Mouse (Mus musculus) heart, postnatal 0 days (tissue): ENCODE measurements around the gene Bcat1. TPM values are rescaled to one million over a fixed set of nuclear protein-coding genes. Genes with fewer than 3 reads are reported as not detected.

Source experiments
- ATAC-seq: fragments of 200-750 bp; cut with Nextera tagmentation; 2 replicates; pipeline ENCODE4 v1.8.0; 2017; ENCODE audit warnings: low read depth, moderate number of reproducible peaks, moderate library complexity; ENCODE audit not compliant: insufficient read depth
- DNase-seq: peaks from one replicate; pipeline ENCODE4 v3.0.0-alpha.2; 2016; ENCODE audit warnings: low spot score
- H3K27ac ChIP-seq: fragments of 300-500 bp; sonication (generic); 2 replicates; pipeline ENCODE4 v1.5.1; 2014; ENCODE audit warnings: low read depth, mild to moderate bottlenecking
- H3K27me3 ChIP-seq: fragments of 300-500 bp; sonication (generic); 2 replicates; pipeline ENCODE4 v1.6.1; 2014; ENCODE audit warnings: low read length, mixed read lengths; ENCODE audit not compliant: control insufficient read depth, insufficient read depth
- H3K36me3 ChIP-seq: fragments of 300-500 bp; sonication (generic); replicated peaks from 2 replicates; pipeline ENCODE4 v1.6.1; 2014; ENCODE audit warnings: low read length, mixed read lengths; ENCODE audit not compliant: control insufficient read depth, insufficient read depth
- H3K4me1 ChIP-seq: fragments of 300-500 bp; sonication (generic); 2 replicates; pipeline ENCODE4 v1.6.1; 2014; ENCODE audit warnings: antibody characterized with exemption; ENCODE audit not compliant: control insufficient read depth, insufficient read depth
- H3K4me2 ChIP-seq: fragments of 300-500 bp; sonication (generic); 2 replicates; pipeline ENCODE4 v1.6.1; 2014; ENCODE audit warnings: low read depth, mild to moderate bottlenecking, low read length, moderate library complexity
- H3K4me3 ChIP-seq: fragments of 300-500 bp; sonication (generic); 2 replicates; pipeline ENCODE4 v1.5.1; 2014; ENCODE audit warnings: low read depth, low read length
- H3K9ac ChIP-seq: fragments of 300-500 bp; sonication (generic); replicated peaks from 2 replicates; pipeline ENCODE4 v1.6.1; 2014; ENCODE audit warnings: low read depth, low read length, mixed read lengths
- H3K9me3 ChIP-seq: fragments of 300-500 bp; sonication (generic); replicated peaks from 2 replicates; pipeline ENCODE4 v1.6.1; 2016; ENCODE audit warnings: low read length; ENCODE audit not compliant: control insufficient read depth
- CTCF ChIP-seq: IDR thresholded peaks from 2 replicates; pipeline ENCODE4 v1.5.1; 2016; ENCODE audit warnings: antibody characterized with exemption, control low read depth, low read depth
- EP300 ChIP-seq: IDR thresholded peaks from 2 replicates; pipeline ENCODE4 v1.6.1; 2016; ENCODE audit warnings: antibody characterized with exemption, low read depth
- WGBS: fragments of 180-500 bp; shearing (Covaris S2); extraction: QIAGEN DNeasy Blood & Tissue Kit; methylation state at CpG from one replicate; pipeline ENCODE4 v1.1.7; 2014; 5-methylcytosine and 5-hydroxymethylcytosine counted together
- polyA plus RNA-seq: library from polyadenylated mRNA; unstranded; fragments of >200 nt; fragmentation: Nextera tagmentation; extraction: Ambion mirVana; gene quantifications from 2 replicates; pipeline ENCODE4 v1.2.1, GENCODE M21; 2015
- total RNA-seq: library from RNA; depleted of rRNA; stranded (reverse); fragments of >200 nt; gene quantifications from 2 replicates; pipeline ENCODE4 v1.2.3, GENCODE M21; 2014; ENCODE audit warnings: low replicate concordance

Bcat1 gene
- total and polyA plus RNA-seq, 2 experiments from 2014 or later, result 0.94 to 2.6 TPM

DNA sequence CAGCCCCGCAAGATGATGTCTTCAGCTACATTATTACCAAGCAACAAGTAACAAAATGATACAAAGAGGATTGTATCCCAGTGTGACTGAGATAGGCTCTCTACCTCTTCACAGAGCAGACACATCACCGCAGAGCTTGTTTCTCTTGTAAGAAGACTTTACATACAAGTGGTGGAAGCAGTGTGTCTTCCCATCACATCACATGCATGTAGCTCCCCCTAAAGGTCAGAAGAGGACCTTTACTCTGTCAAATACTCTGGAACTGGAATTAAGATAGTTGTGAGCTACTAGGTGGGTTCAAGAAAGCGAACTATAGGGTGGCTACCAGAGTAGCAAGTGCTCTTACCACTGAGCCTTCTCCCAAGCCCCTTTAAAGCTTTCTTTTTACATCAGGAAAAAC, 78.8 kb downstream of the Bcat1 start:
- no peak overlapping the region for H3K9ac ChIP-seq
- H3K4me1 ChIP-seq, result no peaks in the 10 kb centered on the region
- H3K27me3 ChIP-seq, result no peaks in the 10 kb centered on the region
- H3K4me3 ChIP-seq, result no peak overlapping the region
- no peaks in the 10 kb centered on the region for H3K9me3 ChIP-seq
- ATAC-seq (no peak), DNase-seq (no peak)
- TF ChIP-seq EP300 (no peak), CTCF (peak; percentile 56)
- no peaks in the 10 kb centered on the region for H3K36me3 ChIP-seq
- no peak overlapping the region for H3K4me2 ChIP-seq
- H3K27ac ChIP-seq, result no peak overlapping the region
- WGBS, result 76% methylated on average over 3 of the region's 3 CpGs

DNA sequence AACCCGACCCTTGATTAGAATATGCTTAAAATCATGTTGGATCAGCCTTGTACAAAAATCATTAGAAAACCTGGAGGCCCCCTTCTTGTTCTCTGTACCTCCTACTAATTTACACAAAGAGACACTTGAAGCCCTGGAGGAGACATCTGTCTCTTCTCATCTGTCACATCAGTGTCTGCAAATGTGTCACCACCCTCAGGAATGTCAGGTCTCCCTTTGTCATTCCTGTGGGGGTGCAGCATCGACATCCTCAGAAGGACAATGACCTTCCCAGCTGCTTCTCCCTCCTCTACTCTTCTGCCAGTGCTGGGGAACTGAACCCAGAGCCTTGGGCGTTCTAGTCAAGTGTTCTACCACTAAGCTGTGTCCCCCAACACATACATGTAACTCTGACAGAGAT, 83.9 kb downstream of the Bcat1 start:
- Histone ChIP-seq H3K9ac (no peak overlapping the region), H3K9me3 (no peaks in the 10 kb centered on the region), H3K27ac (no peak overlapping the region), H3K4me2 (no peak overlapping the region), H3K4me3 (no peak overlapping the region), H3K27me3 (no peaks in the 10 kb centered on the region), H3K4me1 (no peaks in the 10 kb centered on the region), H3K36me3 (no peaks in the 10 kb centered on the region)
- 31% methylated on average over 3 of the region's 3 CpGs for WGBS
- TF ChIP-seq EP300, result no peak
- no peak for TF ChIP-seq CTCF
- ATAC-seq (no peak), DNase-seq (no peak)

DNA sequence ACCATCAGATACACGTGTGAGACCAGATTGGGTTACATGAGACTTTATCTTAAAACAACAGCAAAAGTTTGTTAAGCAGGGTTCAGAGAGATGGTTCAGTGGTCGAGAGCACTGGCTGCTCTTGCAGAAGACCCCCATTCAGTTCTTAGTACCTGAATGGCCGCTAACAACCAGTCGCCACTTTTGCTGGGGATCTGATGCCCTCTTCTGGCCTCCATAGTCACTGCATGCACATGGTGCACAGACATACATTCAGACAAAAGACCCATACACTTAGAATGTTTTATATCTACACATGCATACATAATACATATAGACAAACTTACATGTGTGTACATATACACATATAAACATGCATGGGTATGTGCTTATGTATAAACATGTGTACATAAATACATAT, 86.8 kb downstream of the Bcat1 start:
- no peak overlapping the region for H3K27ac ChIP-seq
- no peaks in the 10 kb centered on the region for H3K36me3 ChIP-seq
- H3K4me1 ChIP-seq, result no peaks in the 10 kb centered on the region
- H3K9me3 ChIP-seq, result no peaks in the 10 kb centered on the region
- WGBS, result 90% methylated on average over 4 of the region's 4 CpGs
- DNase-seq (no peak), ATAC-seq (no peak)
- no peak for TF ChIP-seq EP300
- no peak for TF ChIP-seq CTCF
- H3K4me2 ChIP-seq, result no peak overlapping the region
- H3K9ac ChIP-seq, result no peak overlapping the region
- no peak overlapping the region for H3K4me3 ChIP-seq
- H3K27me3 ChIP-seq, result no peaks in the 10 kb centered on the region

DNA sequence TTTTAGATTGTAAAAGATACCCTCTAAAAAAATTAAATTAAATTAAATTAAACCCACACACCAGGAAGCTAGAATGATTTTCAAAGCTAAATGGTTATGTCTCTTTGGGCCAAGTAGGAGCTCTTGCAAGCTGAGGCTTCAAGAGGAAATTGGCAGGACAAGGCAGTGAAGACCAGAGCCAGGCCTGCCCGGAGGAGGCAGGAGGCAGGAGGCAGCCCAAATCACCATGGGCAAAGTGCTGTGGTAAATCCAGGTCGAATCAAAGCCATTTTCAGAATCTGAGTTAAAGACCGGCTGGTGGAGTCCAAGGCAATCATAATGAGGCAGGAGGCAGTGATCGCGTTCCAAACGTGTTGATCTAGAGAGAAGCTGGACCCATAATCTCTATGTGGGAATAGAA, 88.3 kb downstream of the Bcat1 start:
- no peak for ATAC-seq
- WGBS, result 85% methylated on average over 6 of the region's 6 CpGs

DNA sequence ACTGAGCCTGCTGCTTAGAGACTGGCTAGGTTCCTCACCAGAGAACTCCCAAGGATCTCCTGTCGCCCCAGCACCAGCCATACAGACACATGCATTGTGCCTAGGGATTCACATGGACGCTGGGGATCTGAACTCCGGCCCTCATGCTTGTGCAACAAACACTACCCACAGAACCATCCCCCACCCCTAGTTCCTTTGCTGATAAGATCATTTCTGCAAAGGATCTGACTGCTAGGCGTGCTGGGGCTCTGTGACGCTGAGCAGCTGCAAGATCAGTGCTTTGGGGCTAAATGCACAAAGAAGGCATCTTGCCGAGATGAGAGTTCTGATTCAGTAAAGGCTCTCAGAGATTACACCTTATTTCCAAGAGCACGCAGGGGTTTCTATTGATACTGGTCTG, 88.8 kb downstream of the Bcat1 start:
- H3K4me1 ChIP-seq, result no peaks in the 10 kb centered on the region
- no peaks in the 10 kb centered on the region for H3K36me3 ChIP-seq
- no peak for ATAC-seq
- DNase-seq, result no peak
- H3K27me3 ChIP-seq, result no peaks in the 10 kb centered on the region
- no peak overlapping the region for H3K4me2 ChIP-seq
- WGBS, result 66% methylated on average over 7 of the region's 7 CpGs
- no peak overlapping the region for H3K9ac ChIP-seq
- H3K4me3 ChIP-seq, result no peak overlapping the region
- H3K9me3 ChIP-seq, result no peaks in the 10 kb centered on the region
- no peak overlapping the region for H3K27ac ChIP-seq
- TF ChIP-seq CTCF (no peak), EP300 (no peak)

More for the DNA sequence above, 88.3 kb downstream of the Bcat1 start:
- Histone ChIP-seq H3K9me3 (no peaks in the 10 kb centered on the region), H3K27ac (no peak overlapping the region), H3K9ac (no peak overlapping the region), H3K27me3 (no peaks in the 10 kb centered on the region), H3K36me3 (no peaks in the 10 kb centered on the region), H3K4me3 (no peak overlapping the region), H3K4me1 (no peaks in the 10 kb centered on the region), H3K4me2 (no peak overlapping the region)
- no peak for DNase-seq
- TF ChIP-seq CTCF (no peak), EP300 (no peak)

DNA sequence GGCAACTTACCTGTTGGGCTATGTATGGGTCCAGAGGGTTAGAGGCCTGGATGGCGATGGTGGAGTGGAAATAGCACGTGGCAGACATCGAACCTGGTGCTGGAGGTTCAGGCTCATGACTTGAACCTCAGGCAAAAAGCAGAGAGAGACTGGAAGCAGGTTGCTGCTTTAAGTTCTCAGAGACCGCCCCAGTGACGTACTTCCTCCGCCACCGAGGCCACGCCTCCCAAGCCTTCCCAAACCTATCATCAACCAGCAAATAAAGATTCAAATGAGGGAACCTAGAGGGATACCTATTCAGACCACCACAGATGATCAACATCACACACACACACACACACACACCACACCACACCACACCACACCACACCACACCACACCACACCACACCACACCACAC, 91.8 kb downstream of the Bcat1 start:
- ATAC-seq (no peak), DNase-seq (no peak)
- H3K4me3 ChIP-seq, result no peak overlapping the region
- no peaks in the 10 kb centered on the region for H3K9me3 ChIP-seq
- H3K27ac ChIP-seq, result no peak overlapping the region
- no peaks in the 10 kb centered on the region for H3K4me1 ChIP-seq
- no peaks in the 10 kb centered on the region for H3K27me3 ChIP-seq
- no peak for TF ChIP-seq EP300
- no peak for TF ChIP-seq CTCF
- 83% methylated on average over 8 of the region's 8 CpGs for WGBS
- no peaks in the 10 kb centered on the region for H3K36me3 ChIP-seq
- no peak overlapping the region for H3K9ac ChIP-seq
- H3K4me2 ChIP-seq, result no peak overlapping the region
